Mouse (Mus musculus): ENCODE measurements around the gene Phc2.
"Not testable (repeated sequence)": the region's sequence is repeated elsewhere in the genome, so short reads cannot be mapped to it uniquely, and the experiment has no call there.

The Phc2 gene

GRCm38 (mm10) chr4:128645896-128646295 lies 8.6 kb upstream of the Phc2 start:
- no peak for DNase-seq (ENCODE audit: low read depth)

GRCm38 (mm10) chr4:128646762-128647161 lies 7.7 kb upstream of the Phc2 start:
- no peak for DNase-seq (ENCODE audit: low read depth)

- no peak for DNase-seq (ENCODE audit: low read depth)
These were observed 5.8 kb upstream of the Phc2 start for GRCm38 (mm10) chr4:128648567-128649255.

GRCm38 (mm10) chr4:128651530-128651929 lies 3.0 kb upstream of the Phc2 start:
- no peak for DNase-seq (ENCODE audit: low read depth)

GRCm38 (mm10) chr4:128652584-128653298 lies 1.8 kb upstream of the Phc2 start:
- no peak for DNase-seq (ENCODE audit: low read depth)

- DNase-seq (ENCODE audit: low read depth), result no peak
These were observed 944 bp downstream of the Phc2 start for GRCm38 (mm10) chr4:128655446-128655845.

GRCm38 (mm10) chr4:128660196-128660595 lies 5.7 kb downstream of the Phc2 start:
- no peak for DNase-seq (ENCODE audit: low read depth)

- no peak for DNase-seq (ENCODE audit: low read depth)
These were observed 6.6 kb downstream of the Phc2 start for GRCm38 (mm10) chr4:128661063-128661462.

GRCm38 (mm10) chr4:128664002-128664401 lies 9.5 kb downstream of the Phc2 start:
- DNase-seq (ENCODE audit: low read depth), result no peak

GRCm38 (mm10) chr4:128666362-128666761 lies 11.9 kb downstream of the Phc2 start:
- DNase-seq (ENCODE audit: low read depth), result not testable (repeated sequence)

GRCm38 (mm10) chr4:128667195-128667594 lies 12.7 kb downstream of the Phc2 start:
- not testable (repeated sequence) for DNase-seq (ENCODE audit: low read depth)

GRCm38 (mm10) chr4:128669229-128669628 lies 14.7 kb downstream of the Phc2 start:
- DNase-seq (ENCODE audit: low read depth), result no peak

GRCm38 (mm10) chr4:128670566-128671191 lies 16.2 kb downstream of the Phc2 start:
- no peak for DNase-seq (ENCODE audit: low read depth)

- DNase-seq (ENCODE audit: low read depth), result no peak
These were observed 18.0 kb downstream of the Phc2 start for GRCm38 (mm10) chr4:128672494-128672893.

GRCm38 (mm10) chr4:128678564-128679217 lies 24.2 kb downstream of the Phc2 start:
- no peak for DNase-seq (ENCODE audit: low read depth)

GRCm38 (mm10) chr4:128681126-128681525 lies 26.6 kb downstream of the Phc2 start:
- DNase-seq (ENCODE audit: low read depth), result no peak

- DNase-seq (ENCODE audit: low read depth), result no peak
These were observed 27.8 kb downstream of the Phc2 start for GRCm38 (mm10) chr4:128682281-128682680.

- no peak for DNase-seq (ENCODE audit: low read depth)
These were observed 29.2 kb downstream of the Phc2 start for GRCm38 (mm10) chr4:128683706-128684105.

- no peak for DNase-seq (ENCODE audit: low read depth)
These were observed 29.6 kb downstream of the Phc2 start for GRCm38 (mm10) chr4:128684108-128684507.

- peak; percentile 46 for DNase-seq (ENCODE audit: low read depth)
These were observed 34.0 kb downstream of the Phc2 start for GRCm38 (mm10) chr4:128688513-128688913.

- no peak for DNase-seq (ENCODE audit: low read depth)
These were observed 34.5 kb downstream of the Phc2 start for GRCm38 (mm10) chr4:128688976-128689375.

GRCm38 (mm10) chr4:128689739-128690304 lies 35.3 kb downstream of the Phc2 start:
- DNase-seq (ENCODE audit: low read depth), result no peak
